Mouse (Mus musculus): ENCODE results near the gene Yrdc. TPM values are rescaled to one million over a fixed set of nuclear protein-coding genes. Genes with fewer than 3 reads are reported as not detected.
A peak's percentile ranks its signal among the peaks of the same experiment; 100 is the strongest.

Yrdc gene
- polyA plus RNA-seq, 1 experiment from 2014 or later = 21.1 TPM

DNA sequence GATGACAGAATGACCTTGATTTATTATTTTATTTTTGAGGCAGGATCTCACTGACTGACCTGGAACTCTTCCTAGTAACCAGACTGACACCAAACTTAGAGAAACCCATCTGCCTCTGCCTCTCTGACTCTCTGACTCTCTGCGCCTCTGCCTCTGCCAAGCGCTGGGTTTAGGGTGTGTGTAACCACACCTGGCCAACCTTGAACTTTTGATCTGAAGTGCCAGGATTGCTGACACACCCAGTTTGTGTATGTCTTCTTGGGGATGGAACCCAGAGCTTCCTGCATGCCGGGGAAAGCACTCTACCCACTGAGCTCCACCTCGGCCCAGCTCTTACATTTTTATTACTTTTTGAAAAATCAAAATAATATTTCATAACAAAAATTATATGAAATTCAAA is 31.6 kb upstream of the Yrdc start:
- 88% methylated on average over 4 of the region's 4 CpGs for WGBS

DNA sequence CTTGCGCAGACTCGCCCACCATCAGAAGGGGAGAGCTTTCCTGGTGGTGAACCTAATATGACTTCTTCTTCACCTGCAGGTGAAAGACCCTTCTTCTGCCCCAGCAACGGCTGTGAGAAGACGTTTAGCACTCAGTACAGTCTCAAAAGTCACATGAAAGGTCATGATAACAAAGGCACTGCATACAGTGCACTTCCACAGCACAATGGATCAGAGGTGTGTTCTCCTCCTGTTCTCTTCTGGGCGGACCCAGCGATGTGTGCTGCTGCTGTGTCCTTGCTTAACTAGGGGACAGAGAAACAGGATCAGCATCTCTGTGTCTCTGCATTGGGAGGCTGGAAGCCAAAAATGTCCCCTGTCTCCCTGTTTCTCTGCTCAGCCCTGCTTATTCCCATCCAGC is 25.5 kb upstream of the Yrdc start:
- Histone ChIP-seq H3K4me1 (no peaks in the 10 kb centered on the region), H3K4me3 (no peak overlapping the region), H3K27me3 (replicated peaks) (no peaks in the 10 kb centered on the region), H3K36me3 (peaks cover 81% of the 10 kb centered on the region), H3K4me2 (no peak overlapping the region), H3K9ac (no peak overlapping the region), H3K27ac (replicated peaks) (no peak overlapping the region), H3K9me3 (no peaks in the 10 kb centered on the region)
- WGBS = 85% methylated on average over 6 of the region's 6 CpGs
- ATAC-seq (ENCODE audit: extremely low read depth, insufficient number of reproducible peaks, low FRiP score, low TSS enrichment) = no peak

More for the DNA sequence above, 31.6 kb upstream of the Yrdc start:
- no peaks in the 10 kb centered on the region for H3K9me3 ChIP-seq
- H3K4me2 ChIP-seq = no peak overlapping the region
- H3K4me3 ChIP-seq = no peak overlapping the region
- peaks cover 16% of the 10 kb centered on the region for H3K4me1 ChIP-seq
- H3K27me3 ChIP-seq (replicated peaks) = no peaks in the 10 kb centered on the region
- no peak for ATAC-seq (ENCODE audit: extremely low read depth, insufficient number of reproducible peaks, low FRiP score, low TSS enrichment)
- H3K9ac ChIP-seq = no peak overlapping the region
- H3K36me3 ChIP-seq = peaks cover 52% of the 10 kb centered on the region
- no peak overlapping the region for H3K27ac ChIP-seq (replicated peaks)

DNA sequence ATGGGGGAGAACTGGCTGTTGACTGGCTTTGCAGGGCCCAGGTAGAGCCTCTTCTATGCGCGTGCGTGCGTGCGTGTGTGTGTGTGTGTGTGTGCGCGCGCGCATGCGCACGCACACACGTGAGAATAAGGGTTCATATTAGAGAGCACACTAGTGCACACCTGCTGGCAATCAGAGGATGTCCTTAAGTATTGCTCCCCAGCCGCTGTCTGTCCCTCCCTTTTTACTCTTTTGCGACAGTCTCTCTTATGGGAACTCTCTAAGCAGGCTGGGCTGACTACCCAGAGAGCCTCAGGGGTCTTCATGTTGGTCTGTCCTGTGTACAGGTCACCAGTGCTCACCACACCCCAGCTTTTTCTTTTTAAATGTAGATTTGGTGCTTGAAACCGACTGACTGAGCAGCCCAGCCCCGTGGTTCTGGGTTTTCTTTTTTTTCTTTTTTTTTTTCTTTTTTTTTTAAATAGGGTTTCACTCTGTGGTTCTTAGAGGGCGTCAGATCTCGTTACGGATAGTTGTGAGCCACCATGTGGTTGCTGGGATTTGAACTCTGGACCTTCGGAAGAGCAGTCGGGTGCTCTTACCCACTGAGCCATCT is 25.0 kb upstream of the Yrdc start:
- WGBS = 93% methylated on average over 21 of the region's 21 CpGs
- Histone ChIP-seq H3K27me3 (replicated peaks) (no peaks in the 10 kb centered on the region), H3K9ac (no peak overlapping the region), H3K27ac (replicated peaks) (no peak overlapping the region), H3K4me1 (no peaks in the 10 kb centered on the region), H3K4me2 (no peak overlapping the region), H3K36me3 (peaks cover 81% of the 10 kb centered on the region), H3K4me3 (no peak overlapping the region), H3K9me3 (no peaks in the 10 kb centered on the region)
- ATAC-seq (ENCODE audit: extremely low read depth, insufficient number of reproducible peaks, low FRiP score, low TSS enrichment) = no peak

DNA sequence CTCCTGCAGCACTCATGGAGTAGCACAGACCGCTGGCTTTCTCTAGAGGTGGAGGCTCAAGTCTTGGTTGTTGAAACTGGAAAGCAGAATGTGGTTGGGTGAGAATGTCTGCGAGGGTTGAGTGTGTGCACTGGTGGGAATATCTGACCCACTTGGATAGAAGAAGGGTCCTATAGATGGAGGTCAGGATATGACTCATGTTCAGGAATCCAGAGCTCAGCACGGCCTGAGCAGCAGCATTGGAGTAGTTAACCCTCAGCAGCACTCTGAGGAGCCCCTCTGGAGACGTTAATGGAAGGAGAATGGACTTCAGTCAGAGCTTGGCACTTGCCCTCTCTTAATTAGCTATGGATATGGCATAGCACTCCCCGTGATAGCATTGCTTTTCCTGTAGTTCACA is 20.8 kb upstream of the Yrdc start:
- Histone ChIP-seq H3K4me1 (no peaks in the 10 kb centered on the region), H3K27me3 (replicated peaks) (no peaks in the 10 kb centered on the region), H3K9ac (no peak overlapping the region), H3K4me2 (no peak overlapping the region), H3K9me3 (no peaks in the 10 kb centered on the region), H3K4me3 (no peak overlapping the region), H3K36me3 (peaks cover 72% of the 10 kb centered on the region), H3K27ac (replicated peaks) (no peak overlapping the region)
- WGBS = 66% methylated on average over 5 of the region's 5 CpGs
- ATAC-seq (ENCODE audit: extremely low read depth, insufficient number of reproducible peaks, low FRiP score, low TSS enrichment) = no peak

DNA sequence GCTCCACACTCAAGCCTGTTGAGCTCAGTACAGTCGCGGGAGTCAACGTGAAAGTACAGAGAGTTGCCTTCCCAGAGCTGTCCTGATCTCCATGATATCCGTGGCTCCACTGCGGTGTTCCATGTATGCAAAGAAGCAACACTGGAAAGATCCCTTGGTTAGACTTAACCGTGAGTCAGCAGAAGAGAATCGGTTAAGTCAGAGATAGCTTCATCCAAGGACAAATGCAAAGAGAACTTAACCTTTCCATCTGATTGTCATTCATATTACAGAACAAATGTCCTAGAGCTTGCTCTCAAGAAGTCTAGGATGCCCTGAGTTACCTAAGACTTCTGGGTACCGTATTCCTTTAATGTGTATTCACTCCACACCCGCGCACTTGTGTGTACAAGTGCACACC is 17.7 kb upstream of the Yrdc start:
- 92% methylated on average over 10 of the region's 10 CpGs for WGBS
- peaks cover 62% of the 10 kb centered on the region for H3K36me3 ChIP-seq
- H3K27ac ChIP-seq (replicated peaks) = no peak overlapping the region
- H3K9ac ChIP-seq = no peak overlapping the region
- no peaks in the 10 kb centered on the region for H3K9me3 ChIP-seq
- ATAC-seq (ENCODE audit: extremely low read depth, insufficient number of reproducible peaks, low FRiP score, low TSS enrichment) = no peak
- H3K4me2 ChIP-seq = no peak overlapping the region
- H3K4me1 ChIP-seq = no peaks in the 10 kb centered on the region
- H3K4me3 ChIP-seq = no peak overlapping the region
- no peaks in the 10 kb centered on the region for H3K27me3 ChIP-seq (replicated peaks)

DNA sequence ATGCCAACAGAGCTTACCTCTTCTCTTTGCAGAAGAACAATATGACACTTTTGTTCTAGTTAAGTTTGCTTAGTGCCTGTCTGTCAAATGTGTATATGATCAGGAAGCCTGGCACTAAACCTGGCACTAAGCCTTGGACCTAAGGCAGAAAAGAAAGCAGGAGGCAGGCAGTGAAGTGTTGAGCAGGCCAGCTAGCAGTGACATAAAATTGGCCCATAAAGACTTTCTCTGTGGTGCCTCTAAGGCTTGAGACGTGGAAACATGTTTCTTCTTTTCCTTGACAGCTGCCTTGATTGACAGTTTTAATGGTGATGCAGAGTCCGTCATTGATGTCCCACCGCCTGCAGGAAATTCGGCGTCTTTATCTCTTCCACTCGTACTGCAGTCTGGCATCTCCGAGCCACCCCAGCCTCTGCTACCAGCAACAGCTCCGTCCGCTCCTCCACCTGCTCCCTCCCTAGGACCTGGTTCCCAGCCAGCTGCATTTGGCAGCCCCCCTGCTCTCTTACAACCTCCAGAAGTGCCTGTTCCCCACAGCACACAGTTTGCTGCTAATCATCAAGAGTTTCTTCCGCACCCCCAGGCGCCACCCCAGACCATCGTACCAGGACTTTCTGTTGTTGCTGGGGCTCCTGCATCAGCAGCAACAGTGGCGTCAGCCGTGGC is 12.3 kb upstream of the Yrdc start:
- no peaks in the 10 kb centered on the region for H3K4me1 ChIP-seq
- no peaks in the 10 kb centered on the region for H3K9me3 ChIP-seq
- no peak overlapping the region for H3K4me2 ChIP-seq
- H3K27me3 ChIP-seq (replicated peaks) = no peaks in the 10 kb centered on the region
- no peak overlapping the region for H3K4me3 ChIP-seq
- no peak for ATAC-seq (ENCODE audit: extremely low read depth, insufficient number of reproducible peaks, low FRiP score, low TSS enrichment)
- H3K9ac ChIP-seq = no peak overlapping the region
- 76% methylated on average over 14 of the region's 14 CpGs for WGBS
- no peak overlapping the region for H3K27ac ChIP-seq (replicated peaks)
- peaks cover 78% of the 10 kb centered on the region for H3K36me3 ChIP-seq

DNA sequence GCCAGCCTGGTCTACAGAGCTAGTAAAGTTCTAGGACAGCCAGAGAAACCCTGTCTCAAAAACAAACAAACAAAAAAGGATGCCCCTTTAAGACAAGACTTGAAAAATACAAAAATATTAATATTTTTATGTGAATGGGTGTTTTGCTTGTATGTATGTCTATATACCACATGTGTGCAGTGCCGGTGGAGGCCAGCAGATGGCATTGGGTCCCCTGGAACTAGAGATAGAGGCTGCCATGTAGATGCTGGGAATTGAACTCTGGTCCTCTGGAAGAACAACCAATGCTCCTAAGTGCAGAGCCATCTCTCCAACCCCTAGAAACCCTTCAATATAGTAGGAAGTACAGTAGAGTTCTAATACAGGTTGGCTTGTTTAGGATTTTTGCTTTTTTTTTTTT is 9.5 kb upstream of the Yrdc start:
- H3K9me3 ChIP-seq = no peaks in the 10 kb centered on the region
- H3K36me3 ChIP-seq = peaks cover 66% of the 10 kb centered on the region
- no peak overlapping the region for H3K9ac ChIP-seq
- H3K4me2 ChIP-seq = no peak overlapping the region
- H3K27ac ChIP-seq (replicated peaks) = no peak overlapping the region
- no peak overlapping the region for H3K4me3 ChIP-seq
- no peaks in the 10 kb centered on the region for H3K4me1 ChIP-seq
- no peaks in the 10 kb centered on the region for H3K27me3 ChIP-seq (replicated peaks)
- 95% methylated on average over 1 of the region's 1 CpGs for WGBS
- ATAC-seq (ENCODE audit: extremely low read depth, insufficient number of reproducible peaks, low FRiP score, low TSS enrichment) = no peak

DNA sequence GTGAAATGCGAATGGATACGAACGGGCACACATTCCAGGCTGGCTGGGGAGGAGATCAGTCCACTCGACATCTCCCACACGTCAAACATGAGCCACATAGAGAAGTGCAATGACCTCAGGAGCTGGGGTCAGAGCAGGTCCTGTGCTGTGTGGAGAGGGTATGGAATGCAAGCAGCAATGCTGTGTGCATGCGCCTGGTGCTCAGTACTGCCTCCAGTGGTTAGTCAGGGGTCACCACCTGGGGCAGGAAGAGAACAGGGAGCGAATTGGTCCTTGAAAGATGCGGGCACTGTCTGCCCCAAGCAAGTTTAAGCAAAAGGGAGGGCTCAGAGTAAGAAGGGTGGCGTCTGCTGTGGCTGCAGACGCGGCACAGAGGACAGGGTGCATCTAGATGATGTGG is 7.0 kb upstream of the Yrdc start:
- peaks cover 50% of the 10 kb centered on the region for H3K36me3 ChIP-seq
- H3K4me1 ChIP-seq = peaks cover 6% of the 10 kb centered on the region; the same call in 1 of the 2 replicates
- no peak overlapping the region for H3K4me3 ChIP-seq
- H3K27me3 ChIP-seq (replicated peaks) = no peaks in the 10 kb centered on the region
- no peak overlapping the region for H3K9ac ChIP-seq
- 43% methylated on average over 11 of the region's 11 CpGs for WGBS
- H3K9me3 ChIP-seq = no peaks in the 10 kb centered on the region
- H3K27ac ChIP-seq (replicated peaks) = no peak overlapping the region
- no peak for ATAC-seq (ENCODE audit: extremely low read depth, insufficient number of reproducible peaks, low FRiP score, low TSS enrichment)
- H3K4me2 ChIP-seq = no peak overlapping the region

DNA sequence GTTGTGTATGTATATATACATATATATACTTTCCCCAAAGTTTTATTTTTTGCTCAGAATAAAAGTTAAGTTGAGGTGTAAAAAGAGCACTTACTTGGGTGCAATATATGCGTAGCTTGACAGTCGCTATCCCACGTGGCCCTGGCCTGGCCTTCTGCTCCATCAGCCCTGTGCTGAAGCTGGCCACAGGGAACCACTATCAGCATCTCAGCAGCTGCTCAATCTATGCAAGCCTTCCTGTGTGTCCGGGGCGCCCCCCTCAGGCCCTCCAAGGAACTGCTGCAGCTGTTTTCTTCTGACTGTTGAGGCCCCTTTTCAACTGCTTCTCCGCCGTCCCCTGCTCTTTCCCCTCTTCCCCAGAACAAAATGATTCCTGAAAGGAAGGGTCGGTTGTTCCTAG is 2.9 kb upstream of the Yrdc start:
- peaks cover 25% of the 10 kb centered on the region for H3K4me1 ChIP-seq
- WGBS = 10% methylated on average over 8 of the region's 8 CpGs
- H3K4me2 ChIP-seq = no peak overlapping the region

DNA sequence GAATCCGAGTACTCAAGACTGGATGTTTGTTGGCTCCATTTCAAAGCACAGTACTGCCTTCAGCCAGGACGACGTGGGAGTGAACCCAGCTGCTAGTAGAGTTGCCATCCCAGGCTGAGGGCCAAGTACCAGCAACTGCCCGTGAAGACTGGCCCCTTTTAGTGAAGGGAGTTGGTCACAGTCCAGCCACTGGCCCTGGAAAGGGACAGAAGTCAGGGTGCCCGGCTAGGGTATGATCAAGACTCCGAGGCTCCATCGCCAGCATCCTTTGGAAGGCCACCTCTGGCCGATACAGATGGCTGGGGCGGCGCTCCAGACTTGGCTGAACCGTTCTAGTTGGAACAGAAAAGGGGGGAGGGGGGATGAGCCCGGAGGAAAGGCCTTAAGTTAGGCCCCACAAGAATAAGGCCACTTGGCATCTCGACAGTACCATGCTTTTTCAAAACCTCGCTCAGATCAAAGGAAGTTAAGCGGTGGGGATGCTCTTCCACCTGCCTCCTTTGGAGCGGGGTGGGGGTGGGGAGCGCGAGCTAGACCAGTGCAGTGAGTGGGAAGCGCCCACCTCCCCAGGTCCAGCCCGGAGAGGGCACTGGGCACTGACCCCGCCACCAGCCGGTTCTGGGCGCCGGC is 733 bp upstream of the Yrdc start:
- 3% methylated on average over 24 of the region's 24 CpGs for WGBS
- no peaks in the 10 kb centered on the region for H3K27me3 ChIP-seq (replicated peaks)

More for the DNA sequence above, 2.9 kb upstream of the Yrdc start:
- Histone ChIP-seq H3K9ac (no peak overlapping the region), H3K4me3 (no peak overlapping the region), H3K27ac (replicated peaks) (no peak overlapping the region), H3K9me3 (no peaks in the 10 kb centered on the region), H3K27me3 (replicated peaks) (no peaks in the 10 kb centered on the region), H3K36me3 (peaks cover 14% of the 10 kb centered on the region)
- no peak for ATAC-seq (ENCODE audit: extremely low read depth, insufficient number of reproducible peaks, low FRiP score, low TSS enrichment)

DNA sequence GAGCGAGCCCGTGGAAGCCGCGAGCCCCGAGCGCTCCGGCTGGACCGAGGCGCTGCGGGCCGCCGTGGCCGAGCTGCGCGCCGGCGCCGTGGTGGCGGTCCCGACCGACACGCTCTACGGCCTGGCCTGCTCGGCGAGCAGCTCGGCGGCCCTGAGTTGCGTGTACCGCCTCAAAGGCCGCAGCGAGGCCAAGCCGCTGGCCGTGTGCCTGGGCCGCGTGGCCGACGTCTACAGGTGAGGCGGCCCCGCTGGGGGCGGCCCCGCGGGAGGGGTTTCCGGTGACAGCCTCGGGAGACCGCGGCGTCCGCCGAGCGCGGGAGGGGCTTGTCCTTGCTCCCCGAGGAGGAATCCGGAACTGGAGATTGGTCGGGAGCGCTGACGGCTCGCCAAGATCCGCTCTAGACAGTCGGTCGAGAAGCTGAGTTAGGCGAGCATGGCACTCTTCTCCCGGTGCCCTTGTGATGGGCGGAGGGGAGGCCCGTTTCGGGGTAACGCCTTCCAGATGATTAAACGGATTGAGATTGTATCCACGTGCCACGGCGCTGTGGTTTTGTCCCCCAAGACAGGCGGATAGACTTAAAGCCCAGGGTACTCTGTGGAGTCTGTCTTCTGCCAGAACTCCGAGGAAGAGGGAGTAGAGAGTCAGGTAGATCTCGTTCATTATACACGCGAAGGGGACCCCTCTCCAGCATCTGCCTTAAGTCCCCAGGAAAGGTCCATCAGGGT is 617 bp downstream of the Yrdc start, which contains the start of gene 1110065P20Rik:
Gene 1110065P20Rik, minus strand, starts transcription at position 264 of the 726 bp plus-strand sequence.
- Histone ChIP-seq H3K9ac (peak within 1 kb of the TSS; percentile 94), H3K36me3 (peaks cover 36% of the 10 kb centered on the region), H3K4me3 (peak within 1 kb of the TSS; percentile 78), H3K4me1 (peaks cover 26% of the 10 kb centered on the region), H3K4me2 (peak within 1 kb of the TSS; percentile 95), H3K27ac (replicated peaks) (peak within 1 kb of the TSS; percentile 93), H3K27me3 (replicated peaks) (no peaks in the 10 kb centered on the region), H3K9me3 (no peaks in the 10 kb centered on the region)
- under 1% methylated on average over 70 of the region's 75 CpGs for WGBS
- peak; percentile 25 for ATAC-seq (ENCODE audit: extremely low read depth, insufficient number of reproducible peaks, low FRiP score, low TSS enrichment)

More for the DNA sequence above, 733 bp upstream of the Yrdc start:
- Histone ChIP-seq H3K27ac (replicated peaks) (peak overlapping the region; percentile 93), H3K9ac (peak overlapping the region; percentile 94), H3K4me2 (peak overlapping the region; percentile 81), H3K36me3 (peaks cover 25% of the 10 kb centered on the region), H3K4me1 (peaks cover 26% of the 10 kb centered on the region), H3K4me3 (peak overlapping the region; percentile 78), H3K9me3 (no peaks in the 10 kb centered on the region)
- no peak for ATAC-seq (ENCODE audit: extremely low read depth, insufficient number of reproducible peaks, low FRiP score, low TSS enrichment)
